Mouse (Mus musculus): ENCODE results near the gene Lif.

DNA sequence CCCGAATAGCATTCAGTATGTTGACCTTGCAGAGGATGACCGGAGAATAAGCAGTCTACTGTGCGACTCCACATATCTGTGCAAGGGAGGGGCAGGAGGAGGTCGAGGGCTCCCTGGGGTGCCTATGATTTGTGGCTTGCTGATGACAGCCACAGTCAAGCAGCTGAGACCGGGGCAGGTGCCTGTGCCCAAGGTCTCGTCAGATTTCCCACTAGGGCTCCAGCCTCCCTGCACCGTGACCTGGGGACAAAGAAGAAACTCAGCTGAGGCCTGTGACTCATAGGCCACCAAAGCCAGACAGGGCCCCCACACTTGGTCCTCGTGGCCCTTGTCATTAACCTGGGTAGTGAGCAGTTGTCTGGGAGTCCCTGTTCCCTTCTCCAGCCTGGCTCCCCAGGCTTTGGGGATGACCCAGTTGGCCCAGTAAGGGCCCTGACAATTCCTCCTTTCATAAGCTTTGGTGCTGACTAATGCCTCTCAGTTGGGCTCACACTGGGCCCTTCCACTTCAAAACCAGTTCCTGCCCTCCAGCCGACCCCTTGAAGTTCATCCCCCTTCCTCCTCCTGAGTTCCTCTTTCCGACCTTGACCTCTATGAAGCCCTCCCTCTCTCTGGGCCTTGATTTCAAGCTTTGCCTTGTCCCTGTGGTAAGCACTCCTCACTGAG is 39.4 kb downstream of the Lif start:
- no peak for TF ChIP-seq MAZ (IDR thresholded peaks at IDR 0.05; ENCODE audit: low read depth, low read length)
- TF ChIP-seq CHD1 (IDR thresholded peaks at IDR 0.05; ENCODE audit: low read depth, low read length) = no peak
- no peak for TF ChIP-seq CTCF (IDR thresholded peaks at IDR 0.05 in 2 of 3, conservative IDR thresholded peaks at IDR 0.05 in 1 of 3; ENCODE audit: control insufficient read depth in 1 of 3, insufficient read depth in 1 of 3, low read depth in 2 of 3, low read length in 3 of 3, poor library complexity in 1 of 3, severe bottlenecking in 1 of 3)
- no peak for TF ChIP-seq MAFK (IDR thresholded peaks at IDR 0.05; ENCODE audit: borderline replicate concordance, low read depth, low read length)
- TF ChIP-seq JUND (IDR thresholded peaks at IDR 0.05; ENCODE audit: low read depth, low read length) = no peak
- no peak for TF ChIP-seq ETS1 (IDR thresholded peaks at IDR 0.05; ENCODE audit: low read depth, low read length)
- no peak for TF ChIP-seq POLR2A (IDR thresholded peaks at IDR 0.05; ENCODE audit: control insufficient read depth in 1 of 2, insufficient read depth in 1 of 2, low read depth in 1 of 2, low read length in 2 of 2, poor library complexity in 1 of 2)
- no peak for TF ChIP-seq USF1 (IDR thresholded peaks at IDR 0.05; ENCODE audit: low read depth, low read length)
- no peak for TF ChIP-seq E2F4 (IDR thresholded peaks at IDR 0.05; ENCODE audit: borderline replicate concordance, low read depth, low read length)
- TF ChIP-seq HCFC1 (IDR thresholded peaks at IDR 0.05; ENCODE audit: low read depth, low read length) = no peak

All from MEL (cell line).